Mouse (Mus musculus): ENCODE measurements around the gene Gm29776.
A peak's percentile ranks its signal among the peaks of the same experiment; 100 is the strongest.

Gm29776 gene

GRCm38 (mm10) chr14:54709054-54709453, 10.4 kb upstream of the Gm29776 start:
- no peak for DNase-seq (ENCODE audit: low read depth, low spot score)

GRCm38 (mm10) chr14:54706589-54707320, 8.1 kb upstream of the Gm29776 start:
- no peak for DNase-seq (ENCODE audit: low read depth, low spot score)

- DNase-seq (ENCODE audit: low read depth, low spot score) = no peak
Observed at GRCm38 (mm10) chr14:54705844-54706243, 7.2 kb upstream of the Gm29776 start.

GRCm38 (mm10) chr14:54703207-54703606, 4.6 kb upstream of the Gm29776 start:
- DNase-seq (ENCODE audit: low read depth, low spot score) = no peak

- DNase-seq (ENCODE audit: low read depth, low spot score) = peak; percentile 82
Observed at GRCm38 (mm10) chr14:54701298-54701697, 2.7 kb upstream of the Gm29776 start.

GRCm38 (mm10) chr14:54699586-54699985, 953 bp upstream of the Gm29776 start:
- peak; percentile 62 for DNase-seq (ENCODE audit: low read depth, low spot score)

GRCm38 (mm10) chr14:54696752-54697151, 1.9 kb downstream of the Gm29776 start:
- no peak for DNase-seq (ENCODE audit: low read depth, low spot score)

GRCm38 (mm10) chr14:54695042-54695441, 3.6 kb downstream of the Gm29776 start:
- DNase-seq (ENCODE audit: low read depth, low spot score) = no peak

GRCm38 (mm10) chr14:54687251-54687650, 11.4 kb downstream of the Gm29776 start:
- DNase-seq (ENCODE audit: low read depth, low spot score) = no peak

GRCm38 (mm10) chr14:54686522-54687143, 12.0 kb downstream of the Gm29776 start, which contains the start of gene Acin1:
Gene Acin1 (minus strand): TSS chr14:54686931.
- peak; percentile 96 for DNase-seq (ENCODE audit: low read depth, low spot score)

- DNase-seq (ENCODE audit: low read depth, low spot score) = peak; percentile 96
Observed at GRCm38 (mm10) chr14:54686063-54686521, 12.5 kb downstream of the Gm29776 start, which contains the start of gene 1700123O20Rik. Gene 1700123O20Rik (plus strand): TSS chr14:54686216.

GRCm38 (mm10) chr14:54685471-54685870, 13.2 kb downstream of the Gm29776 start:
- no peak for DNase-seq (ENCODE audit: low read depth, low spot score)

- DNase-seq (ENCODE audit: low read depth, low spot score) = no peak
Observed at GRCm38 (mm10) chr14:54682396-54682795, 16.2 kb downstream of the Gm29776 start.

- peak; percentile 24 for DNase-seq (ENCODE audit: low read depth, low spot score)
Observed at GRCm38 (mm10) chr14:54678657-54679304, 19.9 kb downstream of the Gm29776 start.

GRCm38 (mm10) chr14:54676290-54676689, 22.3 kb downstream of the Gm29776 start:
- no peak for DNase-seq (ENCODE audit: low read depth, low spot score)

- no peak for DNase-seq (ENCODE audit: low read depth, low spot score)
Observed at GRCm38 (mm10) chr14:54674317-54674716, 24.3 kb downstream of the Gm29776 start.

GRCm38 (mm10) chr14:54669381-54669780, 29.3 kb downstream of the Gm29776 start:
- peak; percentile 44 for DNase-seq (ENCODE audit: low read depth, low spot score)

GRCm38 (mm10) chr14:54664477-54665222, 34.0 kb downstream of the Gm29776 start:
- no peak for DNase-seq (ENCODE audit: low read depth, low spot score)

- DNase-seq (ENCODE audit: low read depth, low spot score) = peak; percentile 47
Observed at GRCm38 (mm10) chr14:54660009-54660408, 38.6 kb downstream of the Gm29776 start.

GRCm38 (mm10) chr14:54653496-54653895, 45.1 kb downstream of the Gm29776 start:
- DNase-seq (ENCODE audit: low read depth, low spot score) = peak; percentile 91

- DNase-seq (ENCODE audit: low read depth, low spot score) = no peak
Observed at GRCm38 (mm10) chr14:54652787-54653186, 45.8 kb downstream of the Gm29776 start.

- DNase-seq (ENCODE audit: low read depth, low spot score) = no peak
Observed at GRCm38 (mm10) chr14:54651556-54651955, 47.1 kb downstream of the Gm29776 start.
